Mouse (Mus musculus): ENCODE measurements around the gene Ctsk. TPM values are rescaled to one million over a fixed set of nuclear protein-coding genes. Genes with fewer than 3 reads are reported as not detected.

Ctsk gene
- total and polyA plus RNA-seq, 3 experiments: 0.20 TPM; not detected in 2

DNA sequence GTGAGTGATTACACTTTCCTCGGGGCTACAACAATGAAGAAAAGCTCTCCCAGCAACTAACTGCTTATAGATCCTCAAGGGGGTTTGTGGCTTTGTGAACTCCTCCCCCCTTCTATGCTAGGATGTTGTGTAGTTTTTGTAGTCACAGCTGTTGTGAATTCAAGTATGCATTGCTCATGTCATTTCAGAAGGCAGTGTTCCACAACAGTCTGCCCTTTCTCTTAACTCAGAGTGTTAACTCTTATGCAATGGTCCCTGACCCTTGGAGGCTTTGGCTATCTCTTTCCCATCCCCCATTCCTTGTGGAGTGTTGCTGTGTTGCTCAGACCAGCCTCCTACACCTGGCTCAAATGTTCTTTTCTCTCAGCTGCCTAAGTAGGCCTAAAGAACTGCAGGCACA lies 39.7 kb upstream of the Ctsk start:
- DNase-seq (ENCODE audit: extremely low read depth): no peak
- in situ Hi-C loops (cut with MboI; ENCODE audit: low pct_ligation_motif_present, low pct_unique_long_range_greater_than_20kb, low sequenced_read_pairs): no loop called here
- H3K4me1 ChIP-seq (ENCODE audit: control insufficient read depth in 1 of 2, insufficient read depth in 2 of 2): peaks cover 5 to 20% of the 10 kb centered on the region in 2 experiments; a peak in 3 of 4 replicates
- TF ChIP-seq NELFE (IDR thresholded peaks at IDR 0.05; ENCODE audit: low read depth, low read length) (no peak), ZC3H11A (IDR thresholded peaks at IDR 0.05; ENCODE audit: low read depth, low read length) (no peak), E2F4 (IDR thresholded peaks at IDR 0.05; ENCODE audit: insufficient replicate concordance, low read depth, low read length) (no peak), ELF1 (IDR thresholded peaks at IDR 0.05; ENCODE audit: low read depth, low read length) (no peak), MXI1 (IDR thresholded peaks at IDR 0.05; ENCODE audit: low read depth, low read length) (no peak), RCOR1 (conservative IDR thresholded peaks at IDR 0.05; ENCODE audit: low read depth, low read length) (no peak), NRF1 (IDR thresholded peaks at IDR 0.05; ENCODE audit: low read depth, low read length) (no peak), CHD2 (IDR thresholded peaks at IDR 0.05; ENCODE audit: low read length) (no peak), POLR2A (IDR thresholded peaks at IDR 0.05; ENCODE audit: low read depth, low read length) (no peak), KAT2A (IDR thresholded peaks at IDR 0.05; ENCODE audit: insufficient replicate concordance, low read length) (no peak), BHLHE40 (IDR thresholded peaks at IDR 0.05; ENCODE audit: low read depth, low read length) (no peak)
- H3K4me3 ChIP-seq (replicated peaks in 1 of 3; ENCODE audit: low read depth in 2 of 3, low read length in 2 of 3, poor library complexity in 1 of 3): no peak overlapping the region
- dilution Hi-C loops (cut with MboI; ENCODE audit: extremely low pct_ligation_motif_present, extremely low pct_unique_long_range_greater_than_20kb, low sequenced_read_pairs): no loop called here
- H3K4me2 ChIP-seq (ENCODE audit: insufficient read depth, low read depth, poor library complexity, severe bottlenecking): no peak overlapping the region
- no peaks in the 10 kb centered on the region for H3K9me3 ChIP-seq (replicated peaks; ENCODE audit: low read length)
- peaks cover 13 to 53% of the 10 kb centered on the region in 2 experiments for H3K36me3 ChIP-seq (replicated peaks in 1 of 2; ENCODE audit: control insufficient read depth in 1 of 2, insufficient read depth in 1 of 2, low read length in 1 of 2)
- H3K27me3 ChIP-seq (replicated peaks): no peaks in the 10 kb centered on the region
- H3K9ac ChIP-seq (ENCODE audit: insufficient read depth, low read depth): no peak overlapping the region
- H3K27ac ChIP-seq (ENCODE audit: insufficient read depth, low read depth): no peak overlapping the region
- no peaks in the 10 kb centered on the region for H3K79me2 ChIP-seq (replicated peaks; ENCODE audit: control insufficient read depth, extremely low read depth, insufficient read depth, poor library complexity, severe bottlenecking)

GRCm38 (mm10) chr3:95463852-95464251 lies 35.2 kb upstream of the Ctsk start:
- Histone ChIP-seq H3K27me3 (replicated peaks) (no peaks in the 10 kb centered on the region), H3K36me3 (replicated peaks in 1 of 2; ENCODE audit: control insufficient read depth in 1 of 2, insufficient read depth in 1 of 2, low read length in 1 of 2) (peaks cover 9 to 65% of the 10 kb centered on the region in 2 experiments), H3K4me2 (ENCODE audit: insufficient read depth, low read depth, poor library complexity, severe bottlenecking) (no peak overlapping the region), H3K4me1 (ENCODE audit: control insufficient read depth in 1 of 2, insufficient read depth in 2 of 2) (peaks cover 3 to 8% of the 10 kb centered on the region in 2 experiments; a peak in 3 of 4 replicates), H3K9me3 (replicated peaks; ENCODE audit: low read length) (no peaks in the 10 kb centered on the region), H3K9ac (ENCODE audit: insufficient read depth, low read depth) (no peak overlapping the region), H3K27ac (ENCODE audit: insufficient read depth, low read depth) (no peak overlapping the region), H3K79me2 (replicated peaks; ENCODE audit: control insufficient read depth, extremely low read depth, insufficient read depth, poor library complexity, severe bottlenecking) (no peaks in the 10 kb centered on the region), H3K4me3 (replicated peaks in 1 of 3; ENCODE audit: low read depth in 2 of 3, low read length in 2 of 3, poor library complexity in 1 of 3) (no peak overlapping the region)
- TF ChIP-seq MEF2A (IDR thresholded peaks at IDR 0.05; ENCODE audit: borderline replicate concordance, low read depth, low read length) (no peak), USF1 (IDR thresholded peaks at IDR 0.05; ENCODE audit: low read depth, low read length) (no peak), UBTF (IDR thresholded peaks at IDR 0.05; ENCODE audit: low read depth, low read length) (no peak), EP300 (IDR thresholded peaks at IDR 0.05; ENCODE audit: low read length) (no peak), NRF1 (IDR thresholded peaks at IDR 0.05; ENCODE audit: low read depth, low read length) (no peak), ZKSCAN1 (IDR thresholded peaks at IDR 0.05; ENCODE audit: borderline replicate concordance, low read depth, low read length) (no peak), NELFE (IDR thresholded peaks at IDR 0.05; ENCODE audit: low read depth, low read length) (no peak), POLR2AphosphoS2 (IDR thresholded peaks at IDR 0.05; ENCODE audit: low read depth, low read length) (no peak), ZNF384 (IDR thresholded peaks at IDR 0.05; ENCODE audit: low read depth, low read length) (no peak), MYC (IDR thresholded peaks at IDR 0.05; ENCODE audit: low read depth, low read length) (no peak), RAD21 (IDR thresholded peaks at IDR 0.05; ENCODE audit: low read depth, low read length) (no peak), GABPA (IDR thresholded peaks at IDR 0.05; ENCODE audit: insufficient replicate concordance, low read depth, low read length) (no peak), TCF12 (IDR thresholded peaks at IDR 0.05; ENCODE audit: low read depth, low read length) (no peak), ELF1 (IDR thresholded peaks at IDR 0.05; ENCODE audit: low read depth, low read length) (no peak), PAX5 (IDR thresholded peaks at IDR 0.05; ENCODE audit: low read length) (no peak), SMC3 (IDR thresholded peaks at IDR 0.05; ENCODE audit: low read depth, low read length) (no peak), MAZ (IDR thresholded peaks at IDR 0.05; ENCODE audit: low read depth, low read length) (no peak), ZC3H11A (IDR thresholded peaks at IDR 0.05; ENCODE audit: low read depth, low read length) (no peak)
- in situ Hi-C loops (cut with MboI; ENCODE audit: low pct_ligation_motif_present, low pct_unique_long_range_greater_than_20kb, low sequenced_read_pairs) (loop anchor here (10.0 kb wide), 1 partner anchor 129 kb away; no protein-coding TSS in a partner anchor), dilution Hi-C loops (cut with MboI; ENCODE audit: extremely low pct_ligation_motif_present, extremely low pct_unique_long_range_greater_than_20kb, low sequenced_read_pairs) (no loop called here)
- DNase-seq (ENCODE audit: extremely low read depth): no peak

Data from CH12.LX (cell line).